Comparison of ENCODE assay signal across 9 mouse cellular contexts in genomic region chr6:116006731-116007130, GRCm38 (mm10). TPM values are rescaled to one million over a fixed set of nuclear protein-coding genes. Genes with fewer than 3 reads are reported as not detected.
DNase-seq lines count a peak whose midpoint lies in the region; ATAC-seq and TF ChIP-seq lines count a peak whose summit lies in the region.
"Had no signal": no experiment of that assay in that cellular context is flagged by ENCODE, and none has a peak within 500 bp of the region (broad histone marks: within the 10 kb centered on the region; RNA-seq: fewer than 3 reads in every experiment).

No protein-coding gene starts in this region.

- DNase-seq in hindbrain, embryonic 11.5 days (ENCODE audit: low spot score) = no peak
- peak; percentile 67 for DNase-seq in adrenal gland, adult 8-10 months
- peak; percentile 78 to 93 for DNase-seq in heart, adult 18-20 months
- DNase-seq in kidney, postnatal 0 days (ENCODE audit: low spot score) = peak; percentile 74
- DNase-seq in spleen, adult 12 weeks (ENCODE audit: low spot score) = no peak

- no peak overlapping the region for H3K4me3 ChIP-seq in hindbrain, embryonic 15.5 days
- no peak overlapping the region for H3K4me3 ChIP-seq in hindbrain, embryonic 11.5 days (ENCODE audit: low read depth, low read length)
- H3K4me3 ChIP-seq in kidney, postnatal 0 days (replicated peaks; ENCODE audit: low read depth, low read length) = no peak overlapping the region
- H3K4me3 ChIP-seq in macrophage (ENCODE audit: inconsistent target) = no peak overlapping the region

- H3K9ac ChIP-seq in hindbrain, embryonic 15.5 days = no peak overlapping the region
- H3K9ac ChIP-seq in hindbrain, embryonic 11.5 days (ENCODE audit: low read depth, low read length) = no peak overlapping the region
- H3K9ac ChIP-seq in kidney, postnatal 0 days (ENCODE audit: low read depth, low read length) = no peak overlapping the region

- TF ChIP-seq CTCF in kidney, postnatal 0 days (IDR thresholded peaks at IDR 0.05; ENCODE audit: low read depth) = no peak

- no peaks in the 10 kb centered on the region for H3K79me2 ChIP-seq in macrophage (ENCODE audit: inconsistent target)

- no peaks in the 10 kb centered on the region for H3K9me3 ChIP-seq in hindbrain, embryonic 15.5 days
- H3K9me3 ChIP-seq in hindbrain, embryonic 11.5 days (ENCODE audit: control insufficient read depth, low read length) = no peaks in the 10 kb centered on the region
- no peaks in the 10 kb centered on the region for H3K9me3 ChIP-seq in kidney, postnatal 0 days (replicated peaks; ENCODE audit: low read length)
- H3K9me3 ChIP-seq: G1E had no signal

- WGBS in hindbrain, embryonic 15.5 days = 50% methylated on average over 9 of the region's 9 CpGs
- WGBS in hindbrain, embryonic 11.5 days = 46% methylated on average over 9 of the region's 9 CpGs
- 16% methylated on average over 9 of the region's 9 CpGs for WGBS in kidney, postnatal 0 days
- WGBS in macrophage (ENCODE audit: missing documents) = 40% methylated on average over 9 of the region's 9 CpGs

- H3K27me3 ChIP-seq in hindbrain, embryonic 15.5 days = no peaks in the 10 kb centered on the region
- H3K27me3 ChIP-seq in hindbrain, embryonic 11.5 days (ENCODE audit: control insufficient read depth, insufficient read depth, low read length) = no peaks in the 10 kb centered on the region
- H3K27me3 ChIP-seq in kidney, postnatal 0 days (ENCODE audit: insufficient read depth, low read length) = no peaks in the 10 kb centered on the region

- no peak for ATAC-seq in hindbrain, embryonic 15.5 days (ENCODE audit: low FRiP score, low read depth)
- no peak for ATAC-seq in hindbrain, embryonic 11.5 days (ENCODE audit: low FRiP score)
- peak; percentile 14 for ATAC-seq in kidney, postnatal 0 days (replicated peaks; ENCODE audit: low FRiP score, low read depth)
- ATAC-seq in granulocyte monocyte progenitor cell, adult 5-6 weeks (replicated peaks; ENCODE audit: poor library complexity, severe bottlenecking) = no peak

- peaks cover 2% of the 10 kb centered on the region; the same call in 1 of the 2 replicates for H3K4me1 ChIP-seq in hindbrain, embryonic 15.5 days (replicated peaks)
- no peaks in the 10 kb centered on the region for H3K4me1 ChIP-seq in hindbrain, embryonic 11.5 days (replicated peaks; ENCODE audit: control insufficient read depth, insufficient read depth, low read length)
- H3K4me1 ChIP-seq in kidney, postnatal 0 days (replicated peaks; ENCODE audit: insufficient read depth, low read length) = peaks cover 32% of the 10 kb centered on the region

- H3K27ac ChIP-seq in hindbrain, embryonic 15.5 days (replicated peaks) = peak overlapping the region; percentile 41
- H3K27ac ChIP-seq in hindbrain, embryonic 11.5 days (ENCODE audit: low read depth, low read length) = no peak overlapping the region
- peak overlapping the region; percentile 90 for H3K27ac ChIP-seq in kidney, postnatal 0 days
- H3K27ac ChIP-seq in macrophage = peak overlapping the region; percentile 54

- H3K4me2 ChIP-seq in hindbrain, embryonic 15.5 days = no peak overlapping the region
- H3K4me2 ChIP-seq in hindbrain, embryonic 11.5 days (replicated peaks; ENCODE audit: low read depth, low read length) = no peak overlapping the region
- 0 out of 2 replicates have a peak overlapping the region, but pooled peaks have one; percentile 4 for H3K4me2 ChIP-seq in kidney, postnatal 0 days (ENCODE audit: low read length)

- no peaks in the 10 kb centered on the region for H3K36me3 ChIP-seq in hindbrain, embryonic 15.5 days
- H3K36me3 ChIP-seq in hindbrain, embryonic 11.5 days (ENCODE audit: control insufficient read depth, insufficient read depth, low read length) = no peaks in the 10 kb centered on the region
- H3K36me3 ChIP-seq in kidney, postnatal 0 days (ENCODE audit: insufficient read depth, low read length) = no peaks in the 10 kb centered on the region
- H3K36me3 ChIP-seq in macrophage (ENCODE audit: inconsistent target) = no peaks in the 10 kb centered on the region
- H3K36me3 ChIP-seq: G1E had no signal

RNA-seq across cellular contexts. Expression of gene Plxnd1, which starts 11.9 kb away (rescaled TPM):
- 10.8 and 12.7 TPM in 2 replicates for polyA plus RNA-seq in hindbrain, embryonic 15.5 days (2015; fragmentation: Nextera tagmentation; extraction: Ambion mirVana)
- polyA plus RNA-seq in hindbrain, embryonic 11.5 days (2014; fragmentation: Nextera tagmentation; extraction: Ambion mirVana) = 17.5 and 18.8 TPM in 2 replicates
- 100 to 1,000 TPM; 176 to 243 (median 208) TPM for total RNA-seq in adrenal gland, adult 8-10 months (2022)
- 10 to 100 TPM; 54.6 to 68.7 TPM for total RNA-seq in heart, adult 18-20 months (2021)
- 42.3 and 42.4 TPM in 2 replicates for polyA plus RNA-seq in kidney, postnatal 0 days (2015; fragmentation: Nextera tagmentation; extraction: Ambion mirVana)
- total RNA-seq in macrophage (2018; cell fraction: chromatin; rRNA removed) = 1,000 to 10,000 TPM in 1 of 26 experiments, 100 to 1,000 TPM in 25; 192 to 1,896 (median 380) TPM
- total RNA-seq in macrophage (2018; cell fraction: cytosol; rRNA removed) = 100 to 1,000 TPM; 198 to 344 (median 273) TPM
- total RNA-seq in macrophage (2018; cell fraction: nucleus; rRNA removed) = 100 to 1,000 TPM; 233 to 720 (median 426) TPM
- polyA plus RNA-seq in macrophage (2018) = 130 to 283 TPM (median 243 TPM) in 3 replicates
- 29.1 and 38.2 TPM in 2 replicates for total RNA-seq in granulocyte monocyte progenitor cell, adult 5-6 weeks (2014; fragmentation: Nextera tagmentation)
- 43.3 and 46.6 TPM in 2 replicates for total RNA-seq in granulocyte monocyte progenitor cell, adult 5-6 weeks (2017)

Comparison
In these comparisons a context has a peak if more than half of its experiments do, and no peak if none do; other contexts are left out.
1. DNase-seq: peak in adrenal gland, adult 8-10 months (single experiment), heart, adult 18-20 months (2 of 2) and kidney, postnatal 0 days (single experiment); none in hindbrain, embryonic 11.5 days (single experiment) and spleen, adult 12 weeks (single experiment).